Mouse (Mus musculus): ENCODE results near the gene Hdhd5. TPM values are rescaled to one million over a fixed set of nuclear protein-coding genes. Genes with fewer than 3 reads are reported as not detected.

The Hdhd5 gene
- total RNA-seq, 4 experiments from 2014 or later = 32.5 to 39.6 (median 35.5) TPM

Other genes with a start within 250 kb of the Hdhd5 start
- gene D330020A13Rik, start 237.0 kb downstream of the Hdhd5 start, total RNA-seq (2022) = not detected
- gene B4galnt3, start 236.8 kb downstream of the Hdhd5 start, total RNA-seq (2022) = 1 to 10 TPM in 1 of 4 experiments, under 1 TPM in 3; 0.35 to 1.2 (median 0.87) TPM
- gene Kdm5a, start 167.2 kb downstream of the Hdhd5 start, total RNA-seq (2022) = 10 to 100 TPM; 43.0 to 52.3 (median 44.3) TPM
- 1 to 10 TPM; 5.4 to 8.7 (median 7.7) TPM for gene Ccdc77, start 166.9 kb downstream of the Hdhd5 start, total RNA-seq (2022)
- gene Il17ra, start 68.1 kb downstream of the Hdhd5 start, total RNA-seq (2022) = 10 to 100 TPM in 1 of 4 experiments, 1 to 10 TPM in 3; 8.3 to 11.9 (median 9.3) TPM
- gene Tmem121b, start 37.5 kb downstream of the Hdhd5 start, total RNA-seq (2022) = 10 to 100 TPM; 31.5 to 39.8 (median 34.0) TPM
- gene Cecr2, start 135.1 kb upstream of the Hdhd5 start, total RNA-seq (2022) = 10 to 100 TPM in 3 of 4 experiments, 1 to 10 TPM in 1; 7.7 to 15.9 (median 13.5) TPM
- 10 to 100 TPM; 58.9 to 64.1 (median 61.9) TPM for gene Slc25a18, start 242.3 kb upstream of the Hdhd5 start, total RNA-seq (2022)